Mouse (Mus musculus): ENCODE results near the gene Olfr1274-ps. TPM values are rescaled to one million over a fixed set of nuclear protein-coding genes. Genes with fewer than 3 reads are reported as not detected.
"Not testable (repeated sequence)": the region's sequence is repeated elsewhere in the genome, so short reads cannot be mapped to it uniquely, and the experiment has no call there.

Olfr1274-ps gene
- not detected in 2 replicates for polyA plus RNA-seq (2014; fragmentation: Nextera tagmentation; extraction: Ambion mirVana)

DNA sequence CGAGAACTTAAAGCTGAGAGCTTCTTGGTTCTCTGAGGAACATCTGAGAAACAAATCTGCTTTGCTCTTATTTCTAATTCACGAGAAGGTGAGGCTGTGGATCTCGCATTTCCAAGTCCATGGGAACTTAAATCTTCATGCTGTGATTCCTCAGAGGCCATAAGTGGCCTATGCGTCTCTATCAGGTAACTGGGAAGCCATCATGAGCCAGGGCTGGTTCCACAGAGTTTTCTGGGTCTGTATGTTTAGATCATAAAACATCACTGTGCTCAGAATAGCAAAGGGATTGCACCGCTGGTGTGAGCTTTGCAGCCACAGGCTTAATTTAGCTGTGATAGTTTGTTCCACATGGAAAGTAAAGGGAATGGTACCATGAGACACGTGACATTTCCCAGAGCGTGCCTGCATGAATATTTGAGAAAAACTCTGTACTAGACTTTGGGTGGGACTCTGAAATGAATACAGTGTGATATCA lies at the start of gene Olfr1274-ps:
TSS of gene Olfr1274-ps (plus strand) at position 51 of the 475 bp plus-strand sequence.
- H3K4me2 ChIP-seq; H3K36me3 ChIP-seq (ENCODE audit: control insufficient read depth, insufficient read depth, low read length); H3K4me1 ChIP-seq (ENCODE audit: control insufficient read depth, insufficient read depth, low read length); H3K27me3 ChIP-seq (ENCODE audit: control insufficient read depth, insufficient read depth, low read length); H3K4me3 ChIP-seq (ENCODE audit: low read depth, low read length); H3K9ac ChIP-seq (ENCODE audit: low read length); H3K27ac ChIP-seq (ENCODE audit: low read depth, low read length); H3K9me3 ChIP-seq (ENCODE audit: control insufficient read depth, low read length); ATAC-seq (ENCODE audit: low FRiP score); DNase-seq (ENCODE audit: low spot score, missing footprints): not testable (repeated sequence)
- WGBS: 82% methylated on average over 5 of the region's 7 CpGs

DNA sequence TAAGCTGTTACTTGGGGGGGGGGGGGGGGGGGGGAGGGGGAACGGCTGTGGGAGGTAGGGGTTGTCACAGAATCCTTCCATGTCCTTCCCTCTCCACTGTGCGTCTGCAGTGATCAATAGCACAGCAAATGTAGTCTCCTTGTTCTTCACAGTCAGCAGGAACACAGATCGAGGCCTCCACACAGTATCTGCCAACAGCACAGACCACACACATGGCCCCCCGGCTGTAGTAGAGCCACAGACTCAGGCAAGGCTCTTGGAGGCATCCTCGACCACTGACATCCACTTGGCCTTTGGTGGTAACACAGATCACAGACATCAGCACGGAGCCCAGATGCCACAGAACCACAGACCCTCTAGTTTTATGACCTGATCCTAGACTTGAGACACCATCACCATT lies 47.4 kb upstream of the Olfr1274-ps start:
- H3K27me3 ChIP-seq (ENCODE audit: control insufficient read depth, insufficient read depth, low read length); H3K36me3 ChIP-seq (ENCODE audit: control insufficient read depth, insufficient read depth, low read length); H3K4me2 ChIP-seq; H3K4me1 ChIP-seq (ENCODE audit: control insufficient read depth, insufficient read depth, low read length); H3K9ac ChIP-seq (ENCODE audit: low read length); DNase-seq (ENCODE audit: low spot score, missing footprints); H3K4me3 ChIP-seq (ENCODE audit: low read depth, low read length); H3K27ac ChIP-seq (ENCODE audit: low read depth, low read length); H3K9me3 ChIP-seq (ENCODE audit: control insufficient read depth, low read length): not testable (repeated sequence)
- ATAC-seq (ENCODE audit: low FRiP score): 0 out of 2 replicates have a peak, but pooled peaks have one; percentile 46
- WGBS: no CpG with 5 or more reads among the region's 6 CpGs

DNA sequence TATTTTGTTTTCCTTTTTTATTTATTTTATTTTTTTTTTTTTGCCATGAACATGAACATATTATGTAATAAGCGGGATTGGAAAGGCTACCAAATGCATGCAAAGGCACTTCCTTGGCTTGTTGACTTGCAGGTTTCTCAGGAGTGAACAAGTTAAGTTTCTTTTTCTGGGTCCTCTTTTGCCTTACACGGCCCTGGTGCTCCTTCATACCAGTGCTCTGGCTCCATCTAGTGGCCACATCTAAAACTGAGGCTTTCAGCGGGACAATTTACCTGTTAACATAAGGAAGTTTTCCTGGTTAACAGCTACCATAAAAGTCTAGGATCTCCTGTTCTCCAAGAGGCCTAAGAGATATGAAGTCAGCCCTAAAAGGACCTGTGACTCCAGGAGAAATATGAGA lies 46.9 kb upstream of the Olfr1274-ps start:
- H3K4me3 ChIP-seq (ENCODE audit: low read depth, low read length); H3K4me1 ChIP-seq (ENCODE audit: control insufficient read depth, insufficient read depth, low read length); H3K36me3 ChIP-seq (ENCODE audit: control insufficient read depth, insufficient read depth, low read length); H3K9ac ChIP-seq (ENCODE audit: low read length); H3K4me2 ChIP-seq; H3K9me3 ChIP-seq (ENCODE audit: control insufficient read depth, low read length); H3K27me3 ChIP-seq (ENCODE audit: control insufficient read depth, insufficient read depth, low read length); H3K27ac ChIP-seq (ENCODE audit: low read depth, low read length); DNase-seq (ENCODE audit: low spot score, missing footprints): not testable (repeated sequence)
- WGBS: no CpG with 5 or more reads among the region's 3 CpGs
- 0 out of 2 replicates have a peak, but pooled peaks have one; percentile 59 for ATAC-seq (ENCODE audit: low FRiP score)

DNA sequence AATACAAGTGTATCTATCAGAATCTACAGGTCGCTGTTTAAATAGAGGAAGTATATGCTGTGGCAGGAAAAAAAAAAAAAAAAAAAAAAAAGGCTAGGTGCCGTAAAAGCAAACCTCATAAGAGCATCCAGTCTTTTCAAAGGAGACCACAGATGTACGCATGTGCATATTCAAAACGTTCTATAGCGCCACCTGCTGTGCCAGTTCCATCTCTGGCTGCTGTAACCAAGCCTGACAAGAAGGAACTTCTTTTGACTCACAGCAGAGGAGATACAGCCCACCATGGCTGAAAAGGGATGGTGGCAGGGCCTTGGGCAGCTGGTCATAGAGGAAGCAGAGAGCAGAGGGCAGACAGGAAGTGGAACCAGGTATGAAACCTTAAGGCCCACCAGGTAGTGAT lies 39.3 kb upstream of the Olfr1274-ps start:
- ATAC-seq (ENCODE audit: low FRiP score); H3K27me3 ChIP-seq (ENCODE audit: control insufficient read depth, insufficient read depth, low read length); H3K4me2 ChIP-seq; H3K9ac ChIP-seq (ENCODE audit: low read length); H3K36me3 ChIP-seq (ENCODE audit: control insufficient read depth, insufficient read depth, low read length); H3K9me3 ChIP-seq (ENCODE audit: control insufficient read depth, low read length); H3K4me3 ChIP-seq (ENCODE audit: low read depth, low read length); H3K27ac ChIP-seq (ENCODE audit: low read depth, low read length); H3K4me1 ChIP-seq (ENCODE audit: control insufficient read depth, insufficient read depth, low read length); DNase-seq (ENCODE audit: low spot score, missing footprints): not testable (repeated sequence)
- WGBS: no CpG with 5 or more reads among the region's 5 CpGs

DNA sequence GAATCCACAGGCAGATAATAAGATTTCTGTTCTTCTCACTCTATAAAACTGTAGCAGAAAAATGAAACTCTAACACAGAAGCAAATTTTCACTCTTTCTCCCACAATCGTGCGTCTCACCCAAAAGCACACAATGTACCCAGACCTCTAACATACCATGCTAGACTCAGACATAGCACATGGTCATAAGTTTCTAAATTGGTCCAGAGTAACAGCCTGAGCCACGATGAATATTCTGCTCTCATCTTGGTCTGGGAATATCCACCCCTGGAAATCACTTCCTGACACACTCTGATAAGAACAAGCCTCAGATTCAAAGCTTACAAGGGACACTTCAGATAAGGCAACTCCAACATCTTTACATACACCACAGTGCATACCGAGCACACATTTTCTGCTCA lies 38.3 kb upstream of the Olfr1274-ps start:
- not testable (repeated sequence) for H3K36me3 ChIP-seq (ENCODE audit: control insufficient read depth, insufficient read depth, low read length); H3K27ac ChIP-seq (ENCODE audit: low read depth, low read length); H3K4me3 ChIP-seq (ENCODE audit: low read depth, low read length); H3K9ac ChIP-seq (ENCODE audit: low read length); H3K27me3 ChIP-seq (ENCODE audit: control insufficient read depth, insufficient read depth, low read length); H3K9me3 ChIP-seq (ENCODE audit: control insufficient read depth, low read length); ATAC-seq (ENCODE audit: low FRiP score); DNase-seq (ENCODE audit: low spot score, missing footprints); H3K4me2 ChIP-seq; H3K4me1 ChIP-seq (ENCODE audit: control insufficient read depth, insufficient read depth, low read length)
- no CpG with 5 or more reads among the region's 4 CpGs for WGBS

DNA sequence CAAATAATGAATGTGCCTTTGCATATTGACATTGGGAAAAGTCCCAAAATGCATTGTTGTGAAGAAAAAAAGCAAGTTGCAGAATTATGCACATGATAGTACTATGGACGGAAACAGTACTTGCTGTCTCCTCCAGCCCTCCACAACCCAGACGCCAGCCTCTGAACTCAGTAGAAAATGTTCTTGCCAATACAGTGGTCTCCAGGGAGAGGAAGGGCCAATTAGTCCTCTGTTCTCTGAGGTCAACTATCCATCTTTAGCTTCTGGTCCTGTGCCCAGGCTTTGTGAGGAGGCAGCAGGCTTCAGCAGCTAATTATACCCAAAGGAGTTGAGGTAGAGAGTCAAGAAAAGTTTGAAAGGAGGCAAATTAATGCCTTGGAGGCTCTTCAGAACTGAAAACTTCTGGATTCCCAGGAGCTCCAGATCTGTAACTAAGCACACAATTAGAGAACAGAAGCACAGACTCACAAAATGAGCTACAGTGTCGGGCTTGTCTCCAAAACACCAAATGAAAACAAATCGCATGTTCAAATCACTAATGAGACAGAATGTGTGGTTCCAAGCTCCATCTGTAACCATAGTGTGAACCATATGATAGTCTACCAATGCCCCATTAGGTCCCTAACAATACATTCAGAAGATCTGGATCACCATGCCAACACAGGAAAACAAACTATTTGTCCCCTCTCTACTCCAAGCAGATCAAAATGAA lies 15.8 kb downstream of the Olfr1274-ps start:
- H3K9ac ChIP-seq (ENCODE audit: low read length); ATAC-seq (ENCODE audit: low FRiP score); H3K27ac ChIP-seq (ENCODE audit: low read depth, low read length); H3K4me1 ChIP-seq (ENCODE audit: control insufficient read depth, insufficient read depth, low read length); DNase-seq (ENCODE audit: low spot score, missing footprints); H3K27me3 ChIP-seq (ENCODE audit: control insufficient read depth, insufficient read depth, low read length); H3K4me2 ChIP-seq; H3K9me3 ChIP-seq (ENCODE audit: control insufficient read depth, low read length); H3K4me3 ChIP-seq (ENCODE audit: low read depth, low read length); H3K36me3 ChIP-seq (ENCODE audit: control insufficient read depth, insufficient read depth, low read length): not testable (repeated sequence)
- 90% methylated on average over 4 of the region's 4 CpGs for WGBS

DNA sequence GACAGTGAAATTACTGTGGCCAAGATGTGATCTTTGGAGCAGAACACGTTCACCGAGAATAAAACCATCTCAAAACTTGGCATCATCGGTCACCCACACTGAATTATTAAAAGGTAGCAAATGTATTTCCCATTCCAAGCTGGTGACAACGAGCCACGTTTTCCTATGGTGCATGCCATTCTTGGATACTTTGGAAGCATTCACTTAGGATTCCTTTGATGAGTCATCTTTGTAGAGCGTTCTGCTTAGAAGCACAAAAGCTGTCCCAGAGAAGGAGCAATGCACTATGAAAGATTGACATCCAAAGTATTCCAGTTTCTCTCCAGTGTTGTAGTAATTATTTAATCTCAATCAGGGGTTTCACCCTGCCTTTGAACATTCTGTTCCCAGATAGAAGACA lies 23.8 kb downstream of the Olfr1274-ps start:
- WGBS: 91% methylated on average over 6 of the region's 6 CpGs
- not testable (repeated sequence) for H3K27ac ChIP-seq (ENCODE audit: low read depth, low read length); H3K4me3 ChIP-seq (ENCODE audit: low read depth, low read length); DNase-seq (ENCODE audit: low spot score, missing footprints); H3K4me2 ChIP-seq; H3K9ac ChIP-seq (ENCODE audit: low read length); H3K36me3 ChIP-seq (ENCODE audit: control insufficient read depth, insufficient read depth, low read length); H3K27me3 ChIP-seq (ENCODE audit: control insufficient read depth, insufficient read depth, low read length); H3K9me3 ChIP-seq (ENCODE audit: control insufficient read depth, low read length); H3K4me1 ChIP-seq (ENCODE audit: control insufficient read depth, insufficient read depth, low read length); ATAC-seq (ENCODE audit: low FRiP score)

DNA sequence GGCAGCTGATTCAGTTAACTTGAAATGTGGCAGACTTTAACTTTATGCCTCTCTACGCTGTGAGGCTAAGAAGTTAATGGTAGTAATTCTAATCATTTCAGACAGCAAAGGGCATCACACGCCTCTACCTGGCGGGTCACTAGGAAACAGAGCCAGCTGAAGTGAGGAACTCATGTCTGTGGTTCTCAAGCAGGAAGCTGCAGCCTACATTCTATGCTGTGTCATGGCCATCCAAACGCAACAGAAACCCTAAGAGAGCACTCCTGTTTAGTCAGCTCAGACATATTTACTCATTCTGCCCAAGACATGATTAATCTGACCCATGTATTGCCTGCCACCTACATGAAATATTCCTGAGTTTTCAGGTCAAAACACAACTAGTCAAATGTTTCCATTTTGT lies 26.5 kb downstream of the Olfr1274-ps start:
- WGBS: no CpG with 5 or more reads among the region's 4 CpGs
- not testable (repeated sequence) for H3K4me2 ChIP-seq; H3K9ac ChIP-seq (ENCODE audit: low read length); H3K4me3 ChIP-seq (ENCODE audit: low read depth, low read length); DNase-seq (ENCODE audit: low spot score, missing footprints); H3K27me3 ChIP-seq (ENCODE audit: control insufficient read depth, insufficient read depth, low read length); H3K4me1 ChIP-seq (ENCODE audit: control insufficient read depth, insufficient read depth, low read length); ATAC-seq (ENCODE audit: low FRiP score); H3K27ac ChIP-seq (ENCODE audit: low read depth, low read length); H3K36me3 ChIP-seq (ENCODE audit: control insufficient read depth, insufficient read depth, low read length); H3K9me3 ChIP-seq (ENCODE audit: control insufficient read depth, low read length)

DNA sequence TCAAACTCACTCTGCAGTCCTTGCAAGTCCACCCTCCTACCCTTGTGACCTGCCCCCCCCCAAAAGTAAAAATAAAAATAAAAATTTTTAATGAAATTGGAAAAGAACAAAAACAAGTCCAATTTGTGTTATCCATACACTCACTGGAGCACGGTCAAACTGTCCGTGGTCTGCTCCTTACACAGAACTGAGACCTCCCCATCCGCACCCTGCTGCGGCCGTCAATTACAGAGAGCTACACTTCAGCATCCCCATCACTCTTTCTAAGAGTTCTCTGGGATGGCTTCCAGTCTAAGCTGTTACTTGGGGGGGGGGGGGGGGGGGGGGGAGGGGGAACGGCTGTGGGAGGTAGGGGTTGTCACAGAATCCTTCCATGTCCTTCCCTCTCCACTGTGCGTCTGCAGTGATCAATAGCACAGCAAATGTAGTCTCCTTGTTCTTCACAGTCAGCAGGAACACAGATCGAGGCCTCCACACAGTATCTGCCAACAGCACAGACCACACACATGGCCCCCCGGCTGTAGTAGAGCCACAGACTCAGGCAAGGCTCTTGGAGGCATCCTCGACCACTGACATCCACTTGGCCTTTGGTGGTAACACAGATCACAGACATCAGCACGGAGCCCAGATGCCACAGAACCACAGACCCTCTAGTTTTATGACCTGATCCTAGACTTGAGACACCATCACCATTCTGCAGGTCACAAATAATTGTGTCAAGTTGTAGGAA lies 30.7 kb downstream of the Olfr1274-ps start:
- not testable (repeated sequence) for H3K9me3 ChIP-seq (ENCODE audit: control insufficient read depth, low read length); H3K9ac ChIP-seq (ENCODE audit: low read length); H3K4me1 ChIP-seq (ENCODE audit: control insufficient read depth, insufficient read depth, low read length); H3K36me3 ChIP-seq (ENCODE audit: control insufficient read depth, insufficient read depth, low read length); H3K27ac ChIP-seq (ENCODE audit: low read depth, low read length); H3K27me3 ChIP-seq (ENCODE audit: control insufficient read depth, insufficient read depth, low read length); H3K4me2 ChIP-seq; DNase-seq (ENCODE audit: low spot score, missing footprints); H3K4me3 ChIP-seq (ENCODE audit: low read depth, low read length)
- WGBS: no CpG with 5 or more reads among the region's 11 CpGs
- ATAC-seq (ENCODE audit: low FRiP score): peak; percentile 62
